Mouse (Mus musculus) MEL-GATA-1-ER (cell line): ENCODE results near the gene Esp4.
"Not testable (repeated sequence)": the region's sequence is repeated elsewhere in the genome, so short reads cannot be mapped to it uniquely, and the experiment has no call there.

Experiments
- DNase-seq: peaks from one replicate; pipeline ENCODE4 v3.0.0-alpha.2; 2012; ENCODE audit warnings: low read depth; ENCODE audit errors: extremely low read depth

The Esp4 gene

GRCm38 (mm10) chr17:40598294-40598693 lies at the start of gene Esp4:
Gene Esp4 (plus strand): TSS chr17:40598594.
- DNase-seq: no peak

GRCm38 (mm10) chr17:40553470-40553869 lies 44.9 kb upstream of the Esp4 start:
- DNase-seq: no peak

GRCm38 (mm10) chr17:40561207-40561606 lies 37.2 kb upstream of the Esp4 start, which contains the start of gene Esp6:
Gene Esp6 (plus strand): TSS chr17:40561507.
- DNase-seq: no peak

GRCm38 (mm10) chr17:40583906-40584305 lies 14.5 kb upstream of the Esp4 start:
- DNase-seq: not testable (repeated sequence)

GRCm38 (mm10) chr17:40591297-40591696 lies 7.1 kb upstream of the Esp4 start:
- no peak for DNase-seq

- DNase-seq: not testable (repeated sequence)
These were observed 33.4 kb downstream of the Esp4 start, which contains the start of gene Esp3 for GRCm38 (mm10) chr17:40631775-40632174. Gene Esp3 (plus strand): TSS chr17:40632075.
